Mouse (Mus musculus): Measurements from ENCODE around the gene Tcea3.

GRCm38 (mm10) chr4:136248464-136249331, 1.2 kb downstream of the Tcea3 start:
- TF ChIP-seq CHD2 (IDR thresholded peaks at IDR 0.05; ENCODE audit: low read depth, low read length): no peak
- TF ChIP-seq ZNF384 (IDR thresholded peaks at IDR 0.05; ENCODE audit: low read depth, low read length): no peak
